Mouse (Mus musculus) adrenal gland, postnatal 36 days (tissue): ENCODE measurements at regions not wholly inside any gene's neighbourhood (a gene's known extent, or its start where the extent isn't known, plus 50 kb on each side); places are given as distances from the start of the nearest gene placed in this dataset.
A peak's percentile ranks its signal among the peaks of the same experiment; 100 is the strongest.

Experiments
- DNase-seq, 2 experiments: peaks; one replicate each; pipeline ENCODE4 v3.0.0; 2021; ENCODE audit warnings: mixed read lengths in 1 of 2

DNA sequence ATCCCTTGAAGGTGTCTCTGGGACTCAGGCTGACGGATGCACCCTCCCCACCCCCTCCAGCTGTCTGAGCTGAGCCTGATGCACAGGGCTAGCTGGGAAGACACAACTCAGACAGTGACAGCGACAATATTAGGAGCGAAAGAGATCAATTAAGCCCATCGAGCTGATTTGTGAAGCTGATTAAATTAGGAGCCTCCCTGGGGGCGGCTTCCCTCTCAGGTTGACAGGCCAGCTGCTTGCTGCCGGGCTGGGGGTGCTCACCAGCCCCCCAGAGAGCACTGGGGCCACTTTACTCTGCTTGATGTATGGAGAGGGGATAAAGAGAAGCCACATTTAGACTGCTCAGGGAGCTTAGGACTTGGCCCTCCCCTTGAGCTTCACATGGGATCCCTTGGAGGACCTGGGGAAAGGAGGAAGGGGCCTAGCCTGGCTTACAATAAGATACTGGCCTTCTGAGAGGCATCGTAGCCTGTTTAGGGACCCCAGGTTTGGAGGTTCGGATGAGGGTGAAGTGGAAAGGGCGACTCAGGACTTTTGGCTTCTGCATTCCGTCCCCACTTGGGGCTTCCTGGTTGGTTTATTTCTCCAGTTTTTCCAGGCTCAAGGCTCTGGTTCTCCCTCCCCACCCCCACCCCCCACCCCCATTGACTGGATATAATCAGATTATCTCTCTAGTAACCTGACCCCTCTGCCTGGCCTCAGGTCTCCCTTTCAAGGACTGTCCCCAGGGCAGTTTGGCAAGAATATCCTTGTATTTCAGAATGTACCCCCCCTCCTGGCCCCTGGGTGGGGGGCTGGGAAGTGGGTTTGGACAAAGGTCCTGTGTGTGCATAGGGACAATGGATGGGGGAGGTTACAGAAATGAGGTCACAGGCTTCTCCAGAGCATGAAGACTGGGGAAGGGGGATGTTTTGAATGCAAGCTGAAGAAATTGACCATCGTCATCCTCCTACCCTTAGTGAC, 283.4 kb downstream of the Rps24 start:
- no peak for DNase-seq

- no peak for DNase-seq
Observed at GRCm38 (mm10) chr14:24771663-24772062, 284.7 kb downstream of the Rps24 start.

- DNase-seq = peak; percentile 15 to 34
Observed at GRCm38 (mm10) chr14:24772129-24772528, 285.2 kb downstream of the Rps24 start.

DNA sequence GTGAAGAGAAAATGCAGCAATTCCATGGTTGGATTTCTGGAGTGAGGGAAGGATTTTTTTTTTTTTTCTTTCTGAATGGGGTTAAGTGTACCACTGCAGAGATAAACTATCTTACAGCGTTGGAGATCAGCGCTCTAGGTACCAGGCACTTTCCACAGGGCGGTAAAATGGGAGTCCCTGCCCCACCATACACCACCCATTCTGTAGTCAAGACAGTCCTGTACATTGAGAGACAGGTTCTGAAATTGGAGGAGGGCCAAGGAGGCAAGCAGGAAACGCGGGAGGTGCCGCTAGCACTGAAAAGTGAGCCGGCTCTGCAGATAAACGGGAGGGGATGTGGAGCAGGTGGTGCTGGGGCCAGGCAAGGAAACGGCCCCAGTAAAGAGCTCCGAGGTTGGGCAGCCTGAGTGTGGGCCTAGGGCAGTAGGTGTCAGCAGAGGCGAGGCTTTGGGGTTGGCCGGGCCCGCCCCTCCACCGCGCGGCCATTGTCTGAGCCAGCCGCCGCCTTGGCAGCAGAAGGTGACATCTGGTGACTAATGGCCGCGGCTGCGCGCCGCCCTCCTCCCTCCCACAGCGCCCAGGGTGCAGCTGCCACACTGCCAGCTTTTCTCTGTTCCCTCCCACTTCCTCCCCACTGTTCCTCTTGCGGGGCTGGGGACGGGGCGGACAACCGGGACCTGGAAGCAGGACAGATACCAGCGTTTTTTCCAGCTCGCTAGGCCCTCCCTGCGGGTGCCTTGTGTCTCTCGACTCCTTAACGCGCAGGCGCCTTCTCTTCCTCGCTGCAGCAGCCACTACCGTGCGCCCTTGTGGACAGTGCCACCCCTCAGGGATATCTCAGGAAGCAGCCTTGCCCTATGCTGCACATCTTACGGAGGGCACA, 292.1 kb downstream of the Rps24 start:
- DNase-seq = peak; percentile 91

DNA sequence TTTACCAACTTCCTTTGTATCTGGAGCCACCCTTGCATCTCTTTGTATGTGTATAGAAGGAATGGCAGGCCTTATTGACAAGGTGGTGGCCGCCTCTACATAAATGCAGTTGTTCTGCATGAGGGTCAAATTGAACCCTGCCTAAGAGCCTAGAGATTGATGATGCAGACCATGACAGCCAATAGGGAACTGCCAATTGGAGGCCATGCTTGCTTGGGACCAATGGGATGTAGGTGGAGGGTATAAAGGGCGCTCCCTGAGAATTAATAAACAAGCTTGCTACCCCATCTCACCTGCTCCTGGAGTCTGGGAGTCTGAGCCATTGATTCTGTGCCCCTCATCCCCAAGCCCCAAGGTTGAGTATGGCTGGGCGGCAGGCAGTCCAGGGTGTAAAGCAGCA, 294.7 kb downstream of the Rps24 start:
- no peak for DNase-seq

GRCm38 (mm10) chr14:24783889-24784288, 297.0 kb downstream of the Rps24 start:
- no peak for DNase-seq

- DNase-seq = no peak
Observed at GRCm38 (mm10) chr14:24785452-24785851, 298.5 kb downstream of the Rps24 start.

- DNase-seq = peak in 1 of 2 experiments; percentile 22
Observed at GRCm38 (mm10) chr14:24793375-24794285, 306.7 kb downstream of the Rps24 start.

- no peak for DNase-seq
Observed at GRCm38 (mm10) chr14:24794359-24794845, 307.5 kb downstream of the Rps24 start.

DNA sequence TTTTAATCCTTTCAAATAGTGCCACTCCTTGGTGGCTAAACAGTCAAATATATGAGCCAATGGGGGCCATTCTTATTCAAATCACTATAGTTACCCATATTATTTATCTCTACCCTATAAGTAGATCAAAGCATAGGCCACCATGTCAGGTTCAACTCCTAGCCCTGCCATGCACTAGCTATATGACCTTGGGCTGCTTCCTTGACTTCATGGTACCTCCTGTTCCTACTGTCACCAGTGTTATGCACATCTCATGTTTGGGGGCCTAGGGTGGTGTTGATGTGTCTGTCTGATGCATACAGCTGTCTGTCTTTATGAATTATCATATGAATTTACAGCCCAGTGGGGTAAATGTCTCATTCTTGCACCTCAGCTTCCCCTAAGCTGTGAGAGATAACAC, 310.6 kb downstream of the Rps24 start:
- DNase-seq = no peak

DNA sequence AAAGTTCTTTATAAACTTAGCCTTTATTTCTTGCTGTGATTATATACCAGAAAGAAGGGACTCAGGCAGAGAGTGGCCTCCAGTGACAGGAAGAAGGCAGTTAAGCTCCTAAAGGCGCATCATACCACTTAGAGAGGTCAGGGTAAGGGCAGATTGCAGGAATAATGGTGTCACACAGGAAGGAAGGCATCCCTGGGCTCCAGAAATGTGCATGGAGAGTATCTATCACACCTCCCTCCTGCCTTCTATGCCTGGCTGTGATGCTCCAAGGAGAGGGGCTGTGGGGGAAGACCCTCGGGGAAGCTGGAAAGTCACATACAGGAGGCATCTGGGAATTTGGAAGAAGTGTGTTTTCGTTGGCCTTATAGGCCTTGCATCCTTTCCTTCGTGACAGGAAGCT, 311.1 kb downstream of the Rps24 start:
- no peak for DNase-seq

DNA sequence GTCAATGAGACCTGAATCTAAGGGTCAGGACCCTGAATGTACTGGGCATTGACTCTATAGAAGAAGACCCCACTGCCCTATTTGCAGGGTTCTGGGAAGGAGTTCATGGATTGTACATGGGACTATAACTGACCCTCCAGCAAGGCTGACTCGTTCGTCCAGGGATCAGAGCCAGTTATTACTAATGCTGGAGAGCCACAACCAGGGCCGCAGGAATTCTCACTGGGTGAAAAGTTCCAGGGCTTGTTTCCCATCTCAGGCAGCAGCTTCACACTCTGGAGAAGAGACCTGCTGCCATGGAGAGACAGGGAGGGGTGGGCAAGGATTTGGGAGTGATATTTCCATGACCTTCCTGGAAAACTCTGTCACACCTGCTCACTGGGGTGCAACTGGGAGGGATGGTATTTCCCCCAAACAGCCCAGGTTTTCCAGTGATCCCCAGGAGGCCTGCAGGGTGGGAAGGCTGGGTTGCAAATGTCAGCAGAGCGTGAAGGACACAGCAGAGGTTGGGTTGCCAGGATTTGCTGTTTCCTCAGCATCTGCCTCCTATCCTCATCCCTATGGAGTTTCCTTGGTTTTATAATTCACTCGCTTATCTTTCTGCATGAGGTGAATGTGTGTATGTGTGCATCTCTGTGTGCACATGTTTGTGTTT, 316.2 kb downstream of the Rps24 start:
- DNase-seq = no peak

DNA sequence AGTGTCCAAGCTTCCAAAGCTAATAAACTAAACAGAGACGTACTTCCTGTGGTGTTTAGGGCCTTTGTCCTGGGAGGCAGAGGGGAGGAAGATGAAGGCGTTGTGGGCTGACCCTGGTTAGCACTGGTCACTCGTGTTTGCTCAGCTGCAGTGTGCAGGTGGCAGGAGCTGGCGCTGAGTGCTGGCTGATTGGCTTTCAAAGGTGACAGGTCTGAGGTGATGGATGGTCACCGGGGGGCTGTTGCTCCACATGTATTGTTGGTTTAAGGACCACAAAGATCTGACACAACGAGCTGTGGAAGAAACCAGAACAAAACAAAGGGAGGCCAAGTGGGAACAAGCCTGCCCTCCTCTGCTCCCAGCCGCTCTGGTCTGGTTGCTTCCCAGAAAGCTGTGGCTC, 320.1 kb downstream of the Rps24 start:
- no peak for DNase-seq

GRCm38 (mm10) chr14:24822876-24823567, 336.1 kb downstream of the Rps24 start:
- peak in 1 of 2 experiments; percentile 27 for DNase-seq

DNA sequence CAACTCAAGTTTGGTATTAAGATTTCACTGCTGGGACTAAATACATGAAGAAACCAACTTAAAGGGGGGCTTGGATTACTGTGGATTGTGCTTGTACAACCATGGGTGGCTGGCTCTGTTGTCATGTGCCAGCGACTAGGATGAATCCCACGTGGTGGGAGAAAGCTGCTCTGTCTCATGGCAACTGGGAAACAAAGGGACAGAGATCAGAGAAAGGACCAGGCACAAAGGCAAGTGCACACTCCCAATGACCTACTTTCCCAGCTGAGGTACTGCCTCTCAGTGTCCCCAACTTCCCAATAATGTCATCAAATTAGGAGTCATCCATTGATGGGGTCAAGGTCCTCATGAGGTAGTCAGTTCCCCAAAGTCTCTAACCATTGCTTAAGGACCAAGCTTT, 337.4 kb downstream of the Rps24 start:
- no peak for DNase-seq

- DNase-seq = no peak
Observed at GRCm38 (mm10) chr14:24825722-24826386, 338.9 kb downstream of the Rps24 start.

DNA sequence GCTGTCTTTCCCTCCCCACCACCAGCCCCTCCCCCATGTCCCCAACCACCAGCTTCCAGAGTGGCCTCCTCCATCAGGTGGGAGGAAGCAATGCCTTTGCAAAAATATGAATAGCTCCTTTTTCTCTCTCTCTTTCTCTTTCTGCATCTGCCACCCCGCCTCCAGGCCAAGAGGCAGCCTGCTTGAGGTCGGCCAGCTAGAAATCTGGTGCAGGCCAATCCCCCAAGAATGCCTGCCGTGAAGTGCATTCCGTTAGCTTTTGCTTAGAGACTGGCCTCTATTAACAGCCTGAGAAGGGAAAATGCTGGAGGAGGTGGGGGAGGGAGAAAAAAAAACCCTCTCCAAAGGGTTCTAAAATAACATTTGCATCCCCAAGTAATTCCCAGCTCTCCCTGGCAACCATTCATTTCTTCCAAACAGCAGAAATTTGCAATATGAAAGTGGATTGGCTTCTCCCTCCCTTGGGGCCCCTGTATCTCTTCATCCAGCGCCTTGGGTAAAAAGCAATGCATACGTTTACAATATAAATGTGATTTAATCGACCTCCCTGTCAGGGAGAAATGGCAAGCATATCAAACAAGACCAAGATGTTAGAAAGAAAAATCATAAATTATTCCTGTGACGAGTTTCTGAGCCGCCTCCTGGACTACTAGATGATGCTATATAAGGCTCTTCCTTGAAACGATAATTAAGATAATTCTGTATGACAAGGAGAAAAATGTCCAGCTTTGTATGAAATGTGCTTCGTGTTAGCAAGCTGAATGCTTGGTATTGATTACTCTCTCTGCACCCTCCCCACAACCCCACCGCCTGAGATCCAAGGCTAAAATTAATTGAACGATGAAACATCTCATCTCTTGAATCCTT, 339.8 kb downstream of the Rps24 start:
- no peak for DNase-seq

GRCm38 (mm10) chr14:24827381-24828031, 340.6 kb downstream of the Rps24 start:
- no peak for DNase-seq
